Mouse (Mus musculus) erythroid progenitor cell, adult 5-6 weeks (primary cell): ENCODE measurements around the gene Shank2. TPM values are rescaled to one million over a fixed set of nuclear protein-coding genes. Genes with fewer than 3 reads are reported as not detected.

Experiments used
- ATAC-seq: replicated peaks from 2 replicates; pipeline ENCODE4 v1.8.0; 2016; ENCODE audit warnings: moderate number of reproducible peaks, mild to moderate bottlenecking, moderate TSS enrichment, inconsistent platforms; ENCODE audit not compliant: poor library complexity, low FRiP score, severe bottlenecking
- total RNA-seq, 2 experiments: library from RNA; stranded (forward) in 1 of 2; stranded (reverse) in 1 of 2; fragments of 150-400 nt in 1 of 2; fragments of 186-747, 209-891 nt in 1 of 2; gene quantifications; 2 replicates each; pipeline versions ENCODE4 v1.2.3 to v1.2.4; 2015 to 2017; ENCODE audit warnings: low replicate concordance in 2 of 2

Gene Shank2
- total RNA-seq, 2 experiments from 2014 or later: 1.3 TPM; not detected in 1

GRCm38 (mm10) chr7:144299351-144299750, 297.6 kb downstream of the Shank2 start:
- ATAC-seq: no peak

GRCm38 (mm10) chr7:144301646-144302045, 299.9 kb downstream of the Shank2 start:
- ATAC-seq: no peak

GRCm38 (mm10) chr7:144302498-144302897, 300.8 kb downstream of the Shank2 start:
- ATAC-seq: no peak

- no peak for ATAC-seq
Observed at GRCm38 (mm10) chr7:144307853-144308409, 306.2 kb downstream of the Shank2 start.

- no peak for ATAC-seq
Observed at GRCm38 (mm10) chr7:144314438-144315105, 312.8 kb downstream of the Shank2 start.

- ATAC-seq: no peak
Observed at GRCm38 (mm10) chr7:144316224-144316623, 314.5 kb downstream of the Shank2 start.

- ATAC-seq: no peak
Observed at GRCm38 (mm10) chr7:144316797-144317196, 315.1 kb downstream of the Shank2 start.

- no peak for ATAC-seq
Observed at GRCm38 (mm10) chr7:144324077-144324476, 322.3 kb downstream of the Shank2 start.

- no peak for ATAC-seq
Observed at GRCm38 (mm10) chr7:144324861-144325260, 323.1 kb downstream of the Shank2 start.

- no peak for ATAC-seq
Observed at GRCm38 (mm10) chr7:144325603-144326002, 323.9 kb downstream of the Shank2 start.

GRCm38 (mm10) chr7:144329403-144329890, 327.7 kb downstream of the Shank2 start:
- no peak for ATAC-seq

- no peak for ATAC-seq
Observed at GRCm38 (mm10) chr7:144336626-144337025, 334.9 kb downstream of the Shank2 start.

GRCm38 (mm10) chr7:144338694-144339093, 337.0 kb downstream of the Shank2 start:
- no peak for ATAC-seq

- no peak for ATAC-seq
Observed at GRCm38 (mm10) chr7:144340376-144340775, 338.6 kb downstream of the Shank2 start.

- no peak for ATAC-seq
Observed at GRCm38 (mm10) chr7:144366133-144366532, 364.4 kb downstream of the Shank2 start.

GRCm38 (mm10) chr7:144373059-144373458, 371.3 kb downstream of the Shank2 start:
- ATAC-seq: no peak

GRCm38 (mm10) chr7:144375483-144375882, 373.8 kb downstream of the Shank2 start:
- no peak for ATAC-seq

- ATAC-seq: no peak
Observed at GRCm38 (mm10) chr7:144378254-144378653, 376.5 kb downstream of the Shank2 start.

GRCm38 (mm10) chr7:144379243-144379884, 377.6 kb downstream of the Shank2 start:
- no peak for ATAC-seq

GRCm38 (mm10) chr7:144381588-144381987, 379.9 kb downstream of the Shank2 start:
- no peak for ATAC-seq

- ATAC-seq: no peak
Observed at GRCm38 (mm10) chr7:144387537-144387936, 385.8 kb downstream of the Shank2 start.
